Mouse (Mus musculus) intestine, embryonic 14.5 days (tissue): Measurements from ENCODE around the gene Robo1. TPM values are rescaled to one million over a fixed set of nuclear protein-coding genes. Genes with fewer than 3 reads are reported as not detected.

Source experiments
- ATAC-seq: fragments of 200-750 bp; cut with Nextera tagmentation; replicated peaks from 2 replicates; pipeline ENCODE4 v1.8.0; 2017; ENCODE audit warnings: low read depth, moderate number of reproducible peaks, moderate TSS enrichment, moderate library complexity; ENCODE audit not compliant: low FRiP score, low TSS enrichment
- DNase-seq: peaks from one replicate; pipeline ENCODE4 v3.0.0-alpha.2; 2018; ENCODE audit warnings: low spot score
- H3K27ac ChIP-seq: fragments of 300-500 bp; sonication (generic); 2 replicates; pipeline ENCODE4 v1.5.1; 2014; ENCODE audit warnings: low read depth, mild to moderate bottlenecking, control low read depth
- H3K27me3 ChIP-seq: fragments of 300-500 bp; sonication (generic); replicated peaks from 2 replicates; pipeline ENCODE4 v1.6.1; 2014; ENCODE audit warnings: low read length, control low read depth; ENCODE audit not compliant: control insufficient read depth, insufficient read depth
- H3K36me3 ChIP-seq: fragments of 300-500 bp; sonication (generic); 2 replicates; pipeline ENCODE4 v1.6.1; 2014; ENCODE audit warnings: low read length, control low read depth; ENCODE audit not compliant: control insufficient read depth, insufficient read depth
- H3K4me1 ChIP-seq: fragments of 300-500 bp; sonication (generic); replicated peaks from 2 replicates; pipeline ENCODE4 v1.6.1; 2014; ENCODE audit warnings: low read length, control low read depth, mixed read lengths; ENCODE audit not compliant: control insufficient read depth, insufficient read depth
- H3K4me2 ChIP-seq: fragments of 300-500 bp; sonication (generic); 2 replicates; pipeline ENCODE4 v1.6.1; 2014; ENCODE audit warnings: low read length
- H3K4me3 ChIP-seq: fragments of 300-500 bp; sonication (generic); 2 replicates; pipeline ENCODE4 v1.5.1; 2014; ENCODE audit warnings: low read depth, low read length, control low read depth, mixed read lengths
- H3K9ac ChIP-seq: fragments of 300-500 bp; sonication (generic); 2 replicates; pipeline ENCODE4 v1.6.1; 2014; ENCODE audit warnings: mild to moderate bottlenecking, low read length
- H3K9me3 ChIP-seq: fragments of 300-500 bp; sonication (generic); 2 replicates; pipeline ENCODE4 v1.6.1; 2016; ENCODE audit warnings: low read length, control low read depth; ENCODE audit not compliant: control insufficient read depth
- WGBS: fragments of 180-500 bp; shearing (Covaris S2); extraction: QIAGEN DNeasy Blood & Tissue Kit; methylation state at CpG from one replicate; pipeline ENCODE4 v1.1.7; 2014; 5-methylcytosine and 5-hydroxymethylcytosine counted together
- polyA plus RNA-seq: library from polyadenylated mRNA; unstranded; fragments of >200 nt; fragmentation: Nextera tagmentation; extraction: Ambion mirVana; gene quantifications from 2 replicates; pipeline ENCODE4 v1.2.1, GENCODE M21; 2014

Robo1 gene
- 24.1 and 31.6 TPM in 2 replicates for polyA plus RNA-seq

DNA sequence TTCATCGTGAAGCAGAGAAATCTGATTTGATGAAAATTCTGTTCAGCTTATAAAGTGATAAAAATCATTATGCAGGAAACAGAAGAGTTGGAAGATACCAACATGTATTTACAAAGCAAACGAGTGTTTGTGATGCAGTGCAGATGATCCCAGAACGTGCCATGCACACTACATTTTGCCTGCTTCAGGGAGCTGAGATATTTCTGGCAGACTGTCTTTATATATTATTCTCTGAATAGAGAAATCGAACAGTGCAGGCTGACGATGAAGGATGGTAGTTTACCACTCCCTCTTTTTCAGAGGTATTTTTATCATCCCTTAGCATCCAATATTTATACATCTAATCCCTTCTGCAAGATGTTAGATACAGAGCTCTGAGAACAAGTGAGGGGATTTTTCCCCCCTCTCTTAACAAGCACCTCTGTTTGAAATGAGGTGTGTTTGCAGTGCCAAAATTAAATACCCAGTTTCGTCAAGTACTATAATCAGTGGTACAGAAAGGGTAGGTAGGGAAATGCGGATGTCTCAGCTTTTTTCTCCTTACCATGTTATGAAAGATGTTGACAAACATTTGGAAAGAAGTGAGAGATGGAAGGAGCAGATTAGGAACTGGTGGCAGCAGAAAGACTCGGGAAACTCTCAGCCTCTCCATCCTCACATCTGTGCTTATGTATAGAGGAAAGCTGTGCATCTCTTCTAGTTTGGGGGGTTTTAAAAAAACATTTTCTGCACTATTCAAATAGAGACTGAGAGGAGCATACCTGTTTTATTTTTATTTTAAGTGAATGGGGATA, at the start of gene Robo1:
Gene Robo1 (plus strand): TSS at position 770 of the 794 bp plus-strand sequence.
- H3K36me3 ChIP-seq, result no peaks in the 10 kb centered on the region
- DNase-seq, result no peak
- ATAC-seq, result no peak
- H3K27ac ChIP-seq, result no peak within 1 kb of the TSS
- 67% methylated on average over 8 of the region's 8 CpGs for WGBS
- no peaks in the 10 kb centered on the region for H3K9me3 ChIP-seq
- no peaks in the 10 kb centered on the region for H3K4me1 ChIP-seq
- no peak within 1 kb of the TSS for H3K4me3 ChIP-seq
- no peak within 1 kb of the TSS for H3K9ac ChIP-seq
- no peaks in the 10 kb centered on the region for H3K27me3 ChIP-seq
- H3K4me2 ChIP-seq, result no peak within 1 kb of the TSS

DNA sequence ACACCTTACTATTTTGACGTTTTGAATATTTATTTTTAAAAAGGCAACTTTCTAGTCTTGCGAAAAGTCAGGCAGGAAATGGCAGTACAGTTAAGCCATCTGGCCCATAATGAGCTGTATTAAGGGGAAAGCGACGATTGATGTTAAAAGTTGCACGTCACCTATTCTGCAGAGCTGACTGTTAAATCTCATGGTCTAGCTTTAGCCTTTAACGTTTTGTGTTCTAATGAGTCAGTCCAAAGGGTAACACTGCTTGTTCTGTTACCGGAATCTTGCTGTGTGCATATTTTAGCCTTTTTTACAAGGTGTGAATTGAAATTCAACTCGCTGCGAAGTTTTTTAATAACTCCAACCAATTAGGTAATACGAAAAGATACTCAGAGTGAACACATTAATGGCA, 40.3 kb upstream of the Robo1 start:
- H3K9ac ChIP-seq, result no peak overlapping the region
- no peaks in the 10 kb centered on the region for H3K9me3 ChIP-seq
- ATAC-seq (no peak), DNase-seq (no peak)
- no peaks in the 10 kb centered on the region for H3K4me1 ChIP-seq
- H3K36me3 ChIP-seq, result no peaks in the 10 kb centered on the region
- no peak overlapping the region for H3K4me3 ChIP-seq
- H3K27me3 ChIP-seq, result no peaks in the 10 kb centered on the region
- 84% methylated on average over 10 of the region's 10 CpGs for WGBS
- H3K27ac ChIP-seq, result no peak overlapping the region
- H3K4me2 ChIP-seq, result no peak overlapping the region

DNA sequence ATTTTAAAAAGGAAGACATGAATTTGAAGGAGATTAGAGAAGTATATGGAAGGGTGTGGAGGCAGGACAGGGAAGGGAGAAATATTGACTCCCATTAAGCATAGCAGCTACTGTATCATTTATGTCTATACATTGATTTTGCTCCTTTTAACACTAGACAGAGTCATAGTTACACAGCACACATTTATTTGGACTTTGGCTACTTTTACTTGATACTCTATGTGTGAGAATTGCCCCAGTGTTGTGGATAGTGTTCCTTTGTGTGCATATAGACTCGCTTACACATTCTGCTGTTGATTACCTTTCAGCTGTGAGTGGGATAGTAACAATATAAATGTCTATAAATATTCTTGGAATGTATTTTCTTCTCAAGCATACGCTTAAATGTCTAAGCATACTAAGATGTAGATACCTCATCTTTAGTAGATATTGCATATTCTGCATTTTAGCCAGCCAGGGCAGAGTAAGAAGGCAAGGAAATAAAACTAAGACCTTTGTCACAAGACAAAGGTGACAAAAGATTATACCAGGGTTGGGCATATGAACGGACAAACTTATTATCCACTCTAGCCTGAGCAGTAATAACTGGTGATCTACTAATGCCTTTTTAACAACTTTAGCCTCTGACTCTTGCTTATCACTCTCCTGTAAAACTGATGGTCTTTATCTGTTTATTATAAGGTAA, 31.6 kb upstream of the Robo1 start:
- Histone ChIP-seq H3K9me3 (no peaks in the 10 kb centered on the region), H3K4me2 (no peak overlapping the region), H3K27me3 (no peaks in the 10 kb centered on the region), H3K27ac (no peak overlapping the region), H3K4me1 (no peaks in the 10 kb centered on the region), H3K36me3 (no peaks in the 10 kb centered on the region), H3K4me3 (no peak overlapping the region), H3K9ac (no peak overlapping the region)
- ATAC-seq, result no peak
- no peak for DNase-seq
- WGBS, result 80% methylated on average over 3 of the region's 3 CpGs

DNA sequence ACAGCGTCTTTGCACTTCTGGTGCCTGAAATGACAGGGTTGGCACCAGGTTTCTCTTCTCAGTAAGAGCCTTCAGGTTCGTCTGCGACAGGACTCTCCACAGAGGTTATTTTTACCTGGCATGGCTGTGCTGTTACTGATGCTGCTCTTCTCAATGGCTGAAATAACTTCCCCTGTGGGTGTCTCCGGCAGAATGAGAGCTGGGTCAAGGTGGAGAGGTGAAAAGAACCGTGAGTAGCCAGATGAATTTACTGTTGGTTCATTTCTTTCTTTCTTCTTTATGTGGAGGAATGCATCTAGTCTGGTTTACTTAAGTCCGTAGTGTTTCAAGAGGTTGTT, 194 bp downstream of the Robo1 start:
- Histone ChIP-seq H3K36me3 (no peaks in the 10 kb centered on the region), H3K4me1 (no peaks in the 10 kb centered on the region), H3K27ac (no peak overlapping the region), H3K4me3 (no peak overlapping the region), H3K9me3 (no peaks in the 10 kb centered on the region), H3K9ac (no peak overlapping the region), H3K27me3 (no peaks in the 10 kb centered on the region), H3K4me2 (no peak overlapping the region)
- DNase-seq (no peak), ATAC-seq (no peak)
- 60% methylated on average over 6 of the region's 6 CpGs for WGBS

DNA sequence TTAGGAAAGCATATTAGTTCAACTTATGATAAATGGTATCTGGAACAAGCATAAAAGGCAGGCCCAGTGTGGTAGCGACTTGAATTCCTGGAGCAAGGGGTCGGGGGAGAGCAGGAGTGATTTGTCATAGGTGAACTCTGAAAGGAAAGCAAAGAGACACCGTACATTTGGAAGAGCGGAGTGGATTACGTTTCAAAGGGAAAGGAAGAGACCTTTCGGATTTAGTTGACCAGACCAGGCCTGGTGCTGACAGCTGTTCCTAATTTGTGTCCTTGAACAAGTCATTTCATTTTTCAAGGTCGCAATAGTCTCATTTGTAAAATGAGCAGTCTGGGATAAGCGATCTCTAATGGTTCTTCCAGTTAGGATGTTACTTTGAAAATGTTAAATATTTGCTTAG, 19.2 kb downstream of the Robo1 start:
- Histone ChIP-seq H3K36me3 (no peaks in the 10 kb centered on the region), H3K4me2 (no peak overlapping the region), H3K27me3 (no peaks in the 10 kb centered on the region), H3K9ac (no peak overlapping the region), H3K27ac (no peak overlapping the region), H3K9me3 (no peaks in the 10 kb centered on the region), H3K4me3 (no peak overlapping the region), H3K4me1 (no peaks in the 10 kb centered on the region)
- no peak for ATAC-seq
- DNase-seq, result no peak
- WGBS, result 44% methylated on average over 8 of the region's 8 CpGs

DNA sequence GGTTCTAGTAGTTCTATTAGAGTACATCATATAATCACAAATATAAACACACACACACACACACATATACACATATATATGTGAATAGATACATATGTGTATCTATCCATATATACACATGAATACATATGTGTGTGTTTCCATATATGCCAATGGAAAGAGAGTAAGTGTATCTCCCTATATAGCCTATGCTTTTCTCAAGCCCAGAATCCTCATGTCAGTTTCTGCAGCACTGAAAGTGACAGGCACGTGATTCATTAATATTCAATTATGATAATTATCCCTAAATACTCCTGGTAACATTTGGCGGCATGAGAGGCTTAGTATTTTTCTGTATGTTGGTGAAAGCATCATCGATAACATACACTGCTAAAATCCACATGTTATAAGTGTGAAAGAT, 20.5 kb downstream of the Robo1 start:
- WGBS, result 89% methylated on average over 3 of the region's 3 CpGs
- no peak for ATAC-seq
- Histone ChIP-seq H3K27ac (no peak overlapping the region), H3K9ac (no peak overlapping the region), H3K9me3 (no peaks in the 10 kb centered on the region), H3K4me3 (no peak overlapping the region), H3K36me3 (no peaks in the 10 kb centered on the region), H3K27me3 (no peaks in the 10 kb centered on the region), H3K4me1 (no peaks in the 10 kb centered on the region), H3K4me2 (no peak overlapping the region)
- DNase-seq, result no peak

DNA sequence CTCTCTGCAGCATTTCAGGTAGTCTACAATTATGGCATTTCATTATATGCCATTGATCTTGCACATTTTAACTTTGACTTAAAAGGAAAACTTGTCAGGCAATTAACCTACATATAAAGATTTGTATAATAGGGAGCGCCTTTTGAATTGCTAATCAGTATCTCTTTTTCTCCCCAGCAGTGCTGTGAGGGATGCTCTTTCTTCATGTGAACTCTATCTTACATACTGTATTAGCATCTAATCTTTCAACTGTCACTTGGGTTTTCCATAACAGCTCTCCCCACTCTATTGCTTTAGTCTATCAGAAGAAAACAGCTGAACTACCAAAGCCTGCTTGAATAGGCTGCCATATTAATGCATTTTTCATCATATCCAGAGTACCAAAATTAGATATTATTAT, 29.7 kb downstream of the Robo1 start:
- Histone ChIP-seq H3K4me3 (no peak overlapping the region), H3K27me3 (no peaks in the 10 kb centered on the region), H3K4me1 (no peaks in the 10 kb centered on the region), H3K9ac (no peak overlapping the region), H3K36me3 (no peaks in the 10 kb centered on the region), H3K27ac (no peak overlapping the region), H3K4me2 (no peak overlapping the region), H3K9me3 (no peaks in the 10 kb centered on the region)
- WGBS, result 95% methylated on average over 1 of the region's 1 CpGs
- no peak for ATAC-seq
- DNase-seq, result no peak

DNA sequence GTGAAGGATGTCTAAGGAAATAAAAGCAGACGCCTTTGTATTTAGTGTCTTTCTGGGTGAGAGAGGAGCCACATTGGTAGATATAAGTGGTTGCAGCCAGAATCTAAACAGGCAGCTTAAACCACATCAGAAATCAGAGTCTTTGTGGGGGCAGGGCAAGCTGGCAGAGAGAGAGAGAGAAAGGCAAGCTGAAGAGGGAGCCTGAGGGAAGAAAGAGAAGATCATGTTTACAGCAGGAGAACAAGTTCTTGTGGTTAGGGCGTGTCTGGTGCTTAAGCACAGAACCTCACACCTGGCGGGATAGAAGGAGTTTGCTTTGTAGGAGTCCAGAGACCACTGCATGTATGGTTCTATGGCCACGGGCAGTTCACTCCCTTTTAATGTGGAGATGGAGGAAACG, 42.3 kb downstream of the Robo1 start:
- H3K27me3 ChIP-seq, result no peaks in the 10 kb centered on the region
- no peak overlapping the region for H3K4me2 ChIP-seq
- WGBS, result 63% methylated on average over 5 of the region's 5 CpGs
- ATAC-seq (no peak), DNase-seq (no peak)
- H3K4me1 ChIP-seq, result no peaks in the 10 kb centered on the region
- H3K9me3 ChIP-seq, result no peaks in the 10 kb centered on the region
- H3K27ac ChIP-seq, result no peak overlapping the region
- H3K9ac ChIP-seq, result no peak overlapping the region
- H3K4me3 ChIP-seq, result no peak overlapping the region
- no peaks in the 10 kb centered on the region for H3K36me3 ChIP-seq
